Mouse (Mus musculus) MEL (cell line): ENCODE results near the gene Smg1. TPM values are rescaled to one million over a fixed set of nuclear protein-coding genes. Genes with fewer than 3 reads are reported as not detected.

Experiments used
- DNase-seq: peaks from one replicate; pipeline ENCODE4 v3.0.0; 2011; ENCODE audit warnings: low read depth, low spot score
- H3K27ac ChIP-seq: 2 replicates; pipeline ENCODE4 v1.5.1; 2012; ENCODE audit warnings: low read depth, mild to moderate bottlenecking, control low read depth, low read length, moderate library complexity; ENCODE audit not compliant: control insufficient read depth
- H3K27me3 ChIP-seq, 2 experiments: fragments of 150-350 bp in 1 of 2; sonication (generic) in 1 of 2; 2 replicates each; pipeline ENCODE4 v1.6.1; 2012; ENCODE audit warnings: low read length in 2 of 2, mild to moderate bottlenecking in 2 of 2, improper control_type of control experiment in 1 of 2, moderate library complexity in 1 of 2; ENCODE audit not compliant: insufficient read depth in 2 of 2, control insufficient read depth in 1 of 2
- H3K36me3 ChIP-seq, 2 experiments: 2 replicates each; pipeline ENCODE4 v1.6.1; 2012 to 2014; ENCODE audit warnings: low read length in 2 of 2, improper control_type of control experiment in 1 of 2, inconsistent platforms in 1 of 2, mild to moderate bottlenecking in 1 of 2; ENCODE audit not compliant: insufficient read depth in 2 of 2, control insufficient read depth in 1 of 2
- H3K4me1 ChIP-seq, 2 experiments: fragments of 150-350 bp in 1 of 2; sonication (generic) in 1 of 2; 2 replicates each; pipeline ENCODE4 v1.6.1; 2012; ENCODE audit warnings: low read length in 2 of 2, improper control_type of control experiment in 1 of 2, mild to moderate bottlenecking in 1 of 2; ENCODE audit not compliant: insufficient read depth in 2 of 2, control insufficient read depth in 1 of 2
- H3K4me3 ChIP-seq, 2 experiments: fragments of 150-350 bp in 1 of 2; sonication (generic) in 1 of 2; 2 replicates each; pipeline ENCODE4 v1.5.1; 2012; ENCODE audit warnings: low read depth in 2 of 2, low read length in 2 of 2, mild to moderate bottlenecking in 2 of 2, moderate library complexity in 2 of 2, control low read depth in 1 of 2, improper control_type of control experiment in 1 of 2; ENCODE audit not compliant: control insufficient read depth in 1 of 2, insufficient read depth in 1 of 2
- H3K79me2 ChIP-seq: 2 replicates; pipeline ENCODE4 v1.6.1; 2012; ENCODE audit warnings: mild to moderate bottlenecking, low read length, moderate library complexity; ENCODE audit not compliant: control insufficient read depth, poor library complexity, insufficient read depth
- H3K9ac ChIP-seq: 2 replicates; pipeline ENCODE4 v1.6.1; 2012; ENCODE audit warnings: low read depth, mild to moderate bottlenecking, control low read depth, low read length, moderate library complexity; ENCODE audit not compliant: control insufficient read depth, poor library complexity, severe bottlenecking
- H3K9me3 ChIP-seq: fragments of 150-350 bp; sonication (generic); replicated peaks from 2 replicates; pipeline ENCODE4 v1.6.1; 2012; ENCODE audit warnings: mild to moderate bottlenecking, low read length, improper control_type of control experiment, moderate library complexity; ENCODE audit not compliant: insufficient read depth
- BHLHE40 ChIP-seq: IDR thresholded peaks from 2 replicates; pipeline ENCODE4 v1.6.1; 2012; ENCODE audit warnings: low read depth, mild to moderate bottlenecking, inconsistent platforms, low read length, improper control_type of control experiment, borderline replicate concordance
- CHD1 ChIP-seq: IDR thresholded peaks from 2 replicates; pipeline ENCODE4 v1.6.1; 2012; ENCODE audit warnings: low read depth, mild to moderate bottlenecking, inconsistent platforms, low read length, improper control_type of control experiment
- E2F4 ChIP-seq: IDR thresholded peaks from 2 replicates; pipeline ENCODE4 v1.6.1; 2011; ENCODE audit warnings: low read depth, low read length, improper control_type of control experiment, borderline replicate concordance
- EP300 ChIP-seq, 2 experiments: IDR thresholded peaks; 2 replicates each; pipeline ENCODE4 v1.6.1; 2011; ENCODE audit warnings: improper control_type of control experiment in 2 of 2, low read length in 2 of 2, low read depth in 1 of 2, mild to moderate bottlenecking in 1 of 2
- MAX ChIP-seq: IDR thresholded peaks from 2 replicates; pipeline ENCODE4 v1.6.1; 2011; ENCODE audit warnings: low read length, improper control_type of control experiment
- MAZ ChIP-seq: IDR thresholded peaks from 2 replicates; pipeline ENCODE4 v1.6.1; 2012; ENCODE audit warnings: low read depth, mild to moderate bottlenecking, inconsistent platforms, low read length, improper control_type of control experiment
- MYC ChIP-seq: IDR thresholded peaks from 2 replicates; pipeline ENCODE4 v1.6.1; 2011; ENCODE audit warnings: low read depth, mild to moderate bottlenecking, low read length, improper control_type of control experiment, moderate library complexity
- POLR2A ChIP-seq, 2 experiments: IDR thresholded peaks; 2 replicates each; pipeline ENCODE4 v1.6.1; 2011 to 2012; ENCODE audit warnings: low read length in 2 of 2, mild to moderate bottlenecking in 2 of 2, control low read depth in 1 of 2, improper control_type of control experiment in 1 of 2, low read depth in 1 of 2, moderate library complexity in 1 of 2; ENCODE audit not compliant: control insufficient read depth in 1 of 2, insufficient read depth in 1 of 2, poor library complexity in 1 of 2
- POLR2AphosphoS2 ChIP-seq: IDR thresholded peaks from 2 replicates; pipeline ENCODE4 v1.6.1; 2011; ENCODE audit warnings: low read length, improper control_type of control experiment
- RAD21 ChIP-seq: IDR thresholded peaks from 2 replicates; pipeline ENCODE4 v1.6.1; 2011; ENCODE audit warnings: mild to moderate bottlenecking, low read depth, low read length, improper control_type of control experiment
- USF2 ChIP-seq, 2 experiments: IDR thresholded peaks; 2 replicates each; pipeline ENCODE4 v1.6.1; 2011 to 2012; ENCODE audit warnings: improper control_type of control experiment in 2 of 2, low read length in 2 of 2, borderline replicate concordance in 1 of 2, inconsistent platforms in 1 of 2, low read depth in 1 of 2, mild to moderate bottlenecking in 1 of 2; ENCODE audit not compliant: insufficient read depth in 1 of 2
- ZC3H11A ChIP-seq: IDR thresholded peaks from 2 replicates; pipeline ENCODE4 v1.6.1; 2012; ENCODE audit warnings: low read depth, mild to moderate bottlenecking, inconsistent platforms, low read length, improper control_type of control experiment
- ZKSCAN1 ChIP-seq: IDR thresholded peaks from 2 replicates; pipeline ENCODE4 v1.6.1; 2012; ENCODE audit warnings: low read depth, mild to moderate bottlenecking, inconsistent platforms, low read length, improper control_type of control experiment, moderate library complexity
- polyA plus RNA-seq, 2 experiments: library from polyadenylated mRNA; stranded (reverse) in 1 of 2; unstranded in 1 of 2; fragments of >175 nt in 1 of 2; fragments of >200 nt in 1 of 2; gene quantifications; 2 replicates each; pipeline versions ENCODE4 v1.2.1 to v1.2.4; 2012; ENCODE audit warnings: low replicate concordance in 2 of 2, low read depth in 1 of 2; ENCODE audit not compliant: insufficient read length in 2 of 2, insufficient read depth in 1 of 2, missing spikeins in 1 of 2
- total RNA-seq: library from RNA; depleted of rRNA; stranded (reverse); fragments of 300-350 nt; gene quantifications from 2 replicates; pipeline ENCODE4 v1.2.3, GENCODE M21; 2012

Gene Smg1
- total and polyA plus RNA-seq, 3 experiments: 24.2 to 49.6 (median 32.6) TPM

DNA sequence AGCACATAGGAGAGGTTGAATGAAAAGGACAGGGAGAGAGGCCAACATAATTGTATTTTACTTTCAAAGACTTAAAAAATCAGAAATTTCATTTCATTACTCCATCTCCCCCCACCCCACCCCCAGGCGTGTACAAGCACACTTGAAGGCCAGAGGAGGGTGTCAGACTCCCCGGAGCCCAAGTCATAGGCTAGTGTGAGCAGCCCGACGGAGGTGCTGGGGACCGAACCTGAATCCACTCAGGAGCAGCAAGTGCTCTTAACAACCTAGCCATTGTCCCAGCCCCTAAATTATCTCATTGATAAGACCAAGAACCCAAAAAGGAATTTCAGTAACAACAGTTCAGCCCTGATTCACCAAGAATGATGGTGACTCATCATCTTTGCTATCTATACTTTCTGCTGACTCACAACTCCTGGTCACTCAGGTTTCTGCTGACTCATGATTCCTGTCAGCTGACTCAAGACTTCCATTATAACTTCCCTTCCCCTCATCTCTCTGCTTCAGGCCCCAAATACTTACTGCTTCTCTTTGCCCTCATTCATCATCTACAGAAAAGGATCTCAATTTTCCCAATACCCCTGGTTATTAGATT is 138.9 kb downstream of the Smg1 start (continued):
- peak; percentile 80 to 84 for TF ChIP-seq EP300 (IDR thresholded peaks at IDR 0.05; ENCODE audit: low read depth in 1 of 2, low read length in 2 of 2)
- no peak for TF ChIP-seq MAX
- TF ChIP-seq ZC3H11A: no peak
- TF ChIP-seq POLR2AphosphoS2: peak; percentile 63
- TF ChIP-seq MYC: no peak
- 0 out of 4 replicates have a peak, but pooled peaks of 1 of the 2 experiments have one; percentile 36 for TF ChIP-seq USF2 (IDR thresholded peaks at IDR 0.05; ENCODE audit: borderline replicate concordance in 1 of 2, insufficient read depth in 1 of 2, low read depth in 1 of 2, low read length in 2 of 2)
- no peak for TF ChIP-seq RAD21
- no peak for TF ChIP-seq ZKSCAN1
- no peak for TF ChIP-seq CHD1
- TF ChIP-seq MAZ: no peak
- TF ChIP-seq BHLHE40: peak; percentile 36; the same call in 1 of the 2 replicates

DNA sequence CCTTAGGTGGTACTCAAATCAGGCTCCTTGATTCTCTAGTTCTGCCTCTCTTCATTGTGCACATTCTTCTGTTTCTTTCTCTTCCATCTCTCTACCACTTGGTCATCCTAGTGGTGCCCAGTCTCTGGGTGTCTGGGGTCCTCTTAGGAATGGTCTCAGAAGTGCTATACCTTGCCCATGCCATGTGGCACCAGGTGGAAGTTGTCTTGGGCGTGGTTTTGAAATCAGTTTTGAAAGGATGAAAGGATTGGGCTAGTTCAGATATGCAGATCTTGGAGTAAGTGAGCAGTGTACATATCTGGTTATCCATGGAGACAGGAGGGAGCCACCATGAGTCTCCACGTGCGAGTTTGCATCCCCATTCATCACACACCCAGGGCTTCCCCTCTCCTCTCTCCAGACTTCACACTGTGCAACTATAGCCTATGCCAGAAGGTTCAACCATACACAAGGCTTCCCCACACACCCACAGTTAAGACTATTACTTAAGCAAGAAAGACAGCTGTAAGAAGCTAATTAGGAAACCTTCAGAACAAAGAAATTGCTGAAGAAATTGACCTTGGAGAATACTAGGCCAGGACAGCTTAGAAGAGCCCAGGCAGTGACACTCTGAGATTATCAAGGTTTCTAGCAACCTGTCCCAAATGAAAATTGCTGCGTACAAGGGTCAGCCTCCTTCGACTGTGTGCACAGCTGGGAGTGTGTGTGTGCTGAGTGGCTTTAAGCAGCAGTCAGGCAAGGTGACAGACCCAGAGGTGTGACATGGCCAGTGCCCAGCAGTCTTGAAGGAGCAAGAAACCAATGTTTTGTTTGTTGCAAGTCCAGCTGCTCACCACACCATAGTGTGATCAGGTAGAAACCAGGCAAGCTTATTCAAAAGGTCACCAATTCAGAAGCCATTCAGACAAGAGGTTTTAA is 139.7 kb downstream of the Smg1 start:
- TF ChIP-seq E2F4 (no peak), POLR2AphosphoS2 (peak; percentile 43), POLR2A (IDR thresholded peaks at IDR 0.05; ENCODE audit: control insufficient read depth in 1 of 2, insufficient read depth in 1 of 2, low read depth in 1 of 2, low read length in 2 of 2, poor library complexity in 1 of 2) (peak in 1 of 2 experiments; percentile 8; a peak in 1 of 4 replicates)
- TF ChIP-seq, all 39 proteins: peak for 2
- no peaks in the 10 kb centered on the region for H3K27me3 ChIP-seq
- H3K79me2 ChIP-seq: peaks cover 2% of the 10 kb centered on the region; the same call in 1 of the 2 replicates
- peaks cover 9 to 41% of the 10 kb centered on the region in 2 experiments for H3K36me3 ChIP-seq
- DNase-seq: peak; percentile 52
- no peak overlapping the region for H3K9ac ChIP-seq
- H3K4me3 ChIP-seq: no peak overlapping the region
- peak overlapping the region; percentile 20; the same call in 1 of the 2 replicates for H3K27ac ChIP-seq
- peaks cover 0 to 27% of the 10 kb centered on the region in 2 experiments; a peak in 2 of 4 replicates for H3K4me1 ChIP-seq
- H3K9me3 ChIP-seq: no peaks in the 10 kb centered on the region
